Mouse (Mus musculus): Measurements from ENCODE around the gene Apba3. TPM values are rescaled to one million over a fixed set of nuclear protein-coding genes. Genes with fewer than 3 reads are reported as not detected.

Gene Apba3
- total RNA-seq, 2 experiments from 2014 or later, result 62.8 to 71.1 TPM

- intact Hi-C loops (cut with DNase I; ENCODE audit: low total_unique reads), result no loop called here
- no peak for DNase-seq
Measured at GRCm38 (mm10) chr10:81321436-81321835, 54.7 kb downstream of the Apba3 start.

GRCm38 (mm10) chr10:81322444-81322843, 55.7 kb downstream of the Apba3 start:
- intact Hi-C loops (cut with DNase I; ENCODE audit: low total_unique reads), result no loop called here
- DNase-seq, result no peak

Small RNA genes lying within 50 kb of the gene (microRNA-seq; reads per million reads assigned to microRNA genes)
- 3.8 to 7.0 reads per million in 2 experiments for gene Mir3057

Other genes starting within 250 kb of the Apba3 start
- under 1 TPM; 0.24 to 0.72 TPM for gene Diras1, start 241.3 kb upstream of the Apba3 start, total RNA-seq (2021)
- gene Slc39a3, start 229.5 kb upstream of the Apba3 start, total RNA-seq (2021), result 10 to 100 TPM; 11.3 to 11.9 TPM
- gene Sgta, start 206.8 kb upstream of the Apba3 start, total RNA-seq (2021), result 10 to 100 TPM; 78.6 to 79.9 TPM
- gene Thop1, start 196.9 kb upstream of the Apba3 start, total RNA-seq (2021), result 10 to 100 TPM; 22.4 to 23.0 TPM
- gene Creb3l3, start 168.1 kb upstream of the Apba3 start, total RNA-seq (2021), result 1 to 10 TPM in 1 of 2 experiments, under 1 TPM in 1; 0.53 to 1.1 TPM
- 100 to 1,000 TPM; 163 to 171 TPM for gene Map2k2, start 161.0 kb upstream of the Apba3 start, total RNA-seq (2021)
- 10 to 100 TPM; 28.2 to 30.1 TPM for gene Zbtb7a, start 131.7 kb upstream of the Apba3 start, total RNA-seq (2021)
- gene Pias4, start 99.0 kb upstream of the Apba3 start, total RNA-seq (2021), result 10 to 100 TPM; 12.3 to 12.8 TPM
- 100 to 1,000 TPM; 892 to 898 TPM for gene Eef2, start 90.3 kb upstream of the Apba3 start, total RNA-seq (2021)
- 10 to 100 TPM; 21.2 to 24.8 TPM for gene Dapk3, start 84.0 kb upstream of the Apba3 start, total RNA-seq (2021)
- gene 4930442H23Rik, start 83.1 kb upstream of the Apba3 start, total RNA-seq (2021), result not detected
- gene Nmrk2, start 64.9 kb upstream of the Apba3 start, total RNA-seq (2021), result 1 to 10 TPM; 1.8 to 5.5 TPM
- under 1 TPM in 1 of 2 experiments, not detected in 1; 0.06 TPM for gene Atcay, start 36.1 kb upstream of the Apba3 start, total RNA-seq (2021)
- 1 to 10 TPM; 1.7 to 2.5 TPM for gene Zfr2, start 33.8 kb upstream of the Apba3 start, total RNA-seq (2021)
- gene Matk, start 14.0 kb upstream of the Apba3 start, total RNA-seq (2021), result under 1 TPM; 0.33 to 0.57 TPM
- gene Mrpl54, start within 50 bp of the Apba3 start, total RNA-seq (2021), result 10 to 100 TPM; 93.1 to 99.9 TPM
- gene Tjp3, start 24.6 kb downstream of the Apba3 start, total RNA-seq (2021), result not detected
- gene Pip5k1c, start 26.0 kb downstream of the Apba3 start, total RNA-seq (2021), result 10 to 100 TPM; 18.5 to 22.8 TPM
- 1 to 10 TPM; 7.7 to 10.0 TPM for gene Cactin, start 54.1 kb downstream of the Apba3 start, total RNA-seq (2021)
- gene Tbxa2r, start 61.8 kb downstream of the Apba3 start, total RNA-seq (2021), result 1 to 10 TPM; 1.5 to 2.2 TPM
- gene Gipc3, start 76.3 kb downstream of the Apba3 start, total RNA-seq (2021), result 1 to 10 TPM; 1.8 to 2.0 TPM
- gene Hmg20b, start 83.5 kb downstream of the Apba3 start, total RNA-seq (2021), result 10 to 100 TPM; 24.3 to 25.8 TPM
- 1 to 10 TPM; 3.7 to 4.0 TPM for gene Mfsd12, start 90.5 kb downstream of the Apba3 start, total RNA-seq (2021)
- under 1 TPM; 0.37 to 0.42 TPM for gene 4930404N11Rik, start 98.9 kb downstream of the Apba3 start, total RNA-seq (2021)
- 10 to 100 TPM; 11.9 to 15.4 TPM for gene Fzr1, start 111.6 kb downstream of the Apba3 start, total RNA-seq (2021)
- 10 to 100 TPM; 38.6 to 39.8 TPM for gene Dohh, start 117.5 kb downstream of the Apba3 start, total RNA-seq (2021)
- gene Gm48551, start 117.5 kb downstream of the Apba3 start, total RNA-seq (2021), result under 1 TPM; 0.41 to 0.47 TPM
- under 1 TPM in 1 of 2 experiments, not detected in 1; 0.80 TPM for gene Gm48552, start 122.0 kb downstream of the Apba3 start, total RNA-seq (2021)
- under 1 TPM; 0.45 to 0.91 TPM for gene Smim24, start 126.1 kb downstream of the Apba3 start, total RNA-seq (2021)
- gene Nfic, start 188.7 kb downstream of the Apba3 start, total RNA-seq (2021), result 100 to 1,000 TPM; 262 to 320 TPM
- gene Celf5, start 215.7 kb downstream of the Apba3 start, total RNA-seq (2021), result under 1 TPM; 0.09 to 0.23 TPM
- gene Ncln, start 229.4 kb downstream of the Apba3 start, total RNA-seq (2021), result 10 to 100 TPM; 39.1 to 47.3 TPM
- under 1 TPM; 0.64 to 0.86 TPM for gene S1pr4, start 233.2 kb downstream of the Apba3 start, total RNA-seq (2021)